Mouse (Mus musculus) CH12.LX (cell line): Measurements from ENCODE around the gene Ajm1. TPM values are rescaled to one million over a fixed set of nuclear protein-coding genes. Genes with fewer than 3 reads are reported as not detected.

Source experiments
- DNase-seq: peaks from one replicate; pipeline ENCODE4 v3.0.0-alpha.2; 2013; ENCODE audit errors: extremely low read depth
- H3K27ac ChIP-seq: 2 replicates; pipeline ENCODE4 v1.5.1; 2012; ENCODE audit warnings: low read depth, mild to moderate bottlenecking, control low read depth, moderate library complexity; ENCODE audit not compliant: insufficient read depth
- H3K27me3 ChIP-seq: replicated peaks from 2 replicates; pipeline ENCODE3; 2012; ENCODE audit warnings: inconsistent platforms
- H3K36me3 ChIP-seq, 2 experiments: replicated peaks in 1 of 2; 2 replicates each; pipeline versions ENCODE3 to v1.6.1; 2012; ENCODE audit warnings: inconsistent platforms in 1 of 2, low read length in 1 of 2, mild to moderate bottlenecking in 1 of 2, mixed read lengths in 1 of 2, moderate library complexity in 1 of 2; ENCODE audit not compliant: control insufficient read depth in 1 of 2, insufficient read depth in 1 of 2
- H3K4me1 ChIP-seq, 2 experiments: 2 replicates each; pipeline ENCODE4 v1.6.1; 2012; ENCODE audit warnings: inconsistent platforms in 1 of 2, moderate library complexity in 1 of 2; ENCODE audit not compliant: insufficient read depth in 2 of 2, control insufficient read depth in 1 of 2
- H3K4me2 ChIP-seq: 2 replicates; pipeline ENCODE4 v1.6.1; 2012; ENCODE audit warnings: low read depth, mild to moderate bottlenecking, control low read depth; ENCODE audit not compliant: poor library complexity, insufficient read depth, severe bottlenecking
- H3K4me3 ChIP-seq, 3 experiments: fragments of 150-350 bp in 1 of 3; sonication (generic) in 1 of 3; replicated peaks in 1 of 3; 2 replicates each; pipeline versions ENCODE3 to v1.5.1; 2011 to 2012; ENCODE audit warnings: low read depth in 2 of 3, low read length in 2 of 3, mild to moderate bottlenecking in 2 of 3, moderate library complexity in 2 of 3, control low read depth in 1 of 3, improper control_type of control experiment in 1 of 3, inconsistent platforms in 1 of 3, mixed read lengths in 1 of 3; ENCODE audit not compliant: poor library complexity in 1 of 3
- H3K79me2 ChIP-seq: replicated peaks from 2 replicates; pipeline ENCODE4 v1.6.1; 2012; ENCODE audit warnings: mild to moderate bottlenecking, moderate library complexity; ENCODE audit not compliant: control insufficient read depth, poor library complexity, insufficient read depth, severe bottlenecking; ENCODE audit errors: extremely low read depth
- H3K9ac ChIP-seq: 2 replicates; pipeline ENCODE4 v1.6.1; 2012; ENCODE audit warnings: low read depth, mild to moderate bottlenecking, control low read depth, moderate library complexity; ENCODE audit not compliant: insufficient read depth
- H3K9me3 ChIP-seq: replicated peaks from 2 replicates; pipeline ENCODE3; 2012; ENCODE audit warnings: low read length, inconsistent platforms, mixed read lengths
- BHLHE40 ChIP-seq: IDR thresholded peaks from 2 replicates; pipeline ENCODE4 v1.6.1; 2011; ENCODE audit warnings: mild to moderate bottlenecking, low read depth, low read length, improper control_type of control experiment
- CHD2 ChIP-seq: IDR thresholded peaks from 2 replicates; pipeline ENCODE4 v1.6.1; 2011; ENCODE audit warnings: low read length, improper control_type of control experiment
- CTCF ChIP-seq, 2 experiments: IDR thresholded peaks in 1 of 2; conservative IDR thresholded peaks in 1 of 2; 2 replicates each; pipeline ENCODE4 v1.5.1; 2011 to 2012; ENCODE audit warnings: low read depth in 2 of 2, low read length in 2 of 2, improper control_type of control experiment in 1 of 2, inconsistent platforms in 1 of 2, mild to moderate bottlenecking in 1 of 2, moderate library complexity in 1 of 2
- EP300 ChIP-seq: IDR thresholded peaks from 2 replicates; pipeline ENCODE4 v1.6.1; 2011; ENCODE audit warnings: low read length, improper control_type of control experiment
- GABPA ChIP-seq: IDR thresholded peaks from 2 replicates; pipeline ENCODE4 v1.6.1; 2012; ENCODE audit warnings: low read depth, low read length, improper control_type of control experiment, inconsistent platforms; ENCODE audit not compliant: insufficient replicate concordance
- IRF4 ChIP-seq: IDR thresholded peaks from 2 replicates; pipeline ENCODE4 v1.6.1; 2014; ENCODE audit warnings: low read depth, mild to moderate bottlenecking, inconsistent platforms, low read length, improper control_type of control experiment
- JUN ChIP-seq: IDR thresholded peaks from 2 replicates; pipeline ENCODE4 v1.6.1; 2011; ENCODE audit warnings: low read depth, mild to moderate bottlenecking, low read length, improper control_type of control experiment, moderate library complexity; ENCODE audit not compliant: insufficient read depth
- JUND ChIP-seq: conservative IDR thresholded peaks from 2 replicates; pipeline ENCODE4 v1.6.1; 2011; ENCODE audit warnings: low read depth, low read length, improper control_type of control experiment
- MAFK ChIP-seq: IDR thresholded peaks from 2 replicates; pipeline ENCODE4 v1.6.1; 2011; ENCODE audit warnings: low read length, improper control_type of control experiment; ENCODE audit not compliant: insufficient replicate concordance
- MAX ChIP-seq: IDR thresholded peaks from 2 replicates; pipeline ENCODE4 v1.6.1; 2011; ENCODE audit warnings: low read length, improper control_type of control experiment
- MXI1 ChIP-seq: IDR thresholded peaks from 2 replicates; pipeline ENCODE4 v1.6.1; 2011; ENCODE audit warnings: mild to moderate bottlenecking, low read depth, low read length, improper control_type of control experiment
- MYC ChIP-seq: IDR thresholded peaks from 2 replicates; pipeline ENCODE4 v1.6.1; 2011; ENCODE audit warnings: low read depth, mild to moderate bottlenecking, improper control_type of control experiment, low read length
- NRF1 ChIP-seq: IDR thresholded peaks from 2 replicates; pipeline ENCODE4 v1.6.1; 2014; ENCODE audit warnings: low read depth, mild to moderate bottlenecking, inconsistent platforms, low read length, improper control_type of control experiment, moderate library complexity
- PAX5 ChIP-seq: IDR thresholded peaks from 2 replicates; pipeline ENCODE4 v1.6.1; 2012; ENCODE audit warnings: low read length, inconsistent platforms, mixed read lengths
- POLR2AphosphoS2 ChIP-seq: IDR thresholded peaks from 2 replicates; pipeline ENCODE4 v1.6.1; 2011; ENCODE audit warnings: low read depth, low read length, improper control_type of control experiment
- RCOR1 ChIP-seq: conservative IDR thresholded peaks from 2 replicates; pipeline ENCODE4 v1.6.1; 2012; ENCODE audit warnings: low read depth, mild to moderate bottlenecking, inconsistent platforms, low read length, improper control_type of control experiment
- TBP ChIP-seq: conservative IDR thresholded peaks from 2 replicates; pipeline ENCODE4 v1.6.1; 2011; ENCODE audit warnings: low read depth, low read length, improper control_type of control experiment
- TCF12 ChIP-seq: IDR thresholded peaks from 2 replicates; pipeline ENCODE4 v1.6.1; 2014; ENCODE audit warnings: low read depth, mild to moderate bottlenecking, inconsistent platforms, low read length, improper control_type of control experiment
- UBTF ChIP-seq: IDR thresholded peaks from 2 replicates; pipeline ENCODE4 v1.6.1; 2012; ENCODE audit warnings: low read depth, mild to moderate bottlenecking, inconsistent platforms, low read length, improper control_type of control experiment, moderate library complexity
- USF1 ChIP-seq: IDR thresholded peaks from 2 replicates; pipeline ENCODE4 v1.6.1; 2014; ENCODE audit warnings: low read depth, mild to moderate bottlenecking, inconsistent platforms, low read length, improper control_type of control experiment
- ZC3H11A ChIP-seq: IDR thresholded peaks from 2 replicates; pipeline ENCODE4 v1.6.1; 2012; ENCODE audit warnings: low read depth, mild to moderate bottlenecking, inconsistent platforms, low read length, improper control_type of control experiment
- ZNF384 ChIP-seq: IDR thresholded peaks from 2 replicates; pipeline ENCODE4 v1.6.1; 2012; ENCODE audit warnings: low read depth, low read length, improper control_type of control experiment, inconsistent platforms
- dilution Hi-C: fragments of 300-500 bp; cut with MboI; formaldehyde crosslinking; loops from 2 replicates; pipeline ENCODE4 v1.14.3; 2020; ENCODE audit warnings: low sequenced_read_pairs; ENCODE audit not compliant: extremely low pct_unique_long_range_greater_than_20kb, extremely low pct_ligation_motif_present
- in situ Hi-C: fragments of 300-500 bp; cut with MboI; formaldehyde crosslinking; loops from 3 replicates; pipeline ENCODE4 v1.14.3; 2019; ENCODE audit warnings: low sequenced_read_pairs, low pct_ligation_motif_present, low pct_unique_long_range_greater_than_20kb, mixed read lengths
- polyA plus RNA-seq: library from polyadenylated mRNA; unstranded; fragments of >175 nt; gene quantifications from 2 replicates; pipeline ENCODE4 v1.2.1, GENCODE M21; 2012; ENCODE audit warnings: low read depth; ENCODE audit not compliant: insufficient read length
- total RNA-seq, 2 experiments: library from RNA; depleted of rRNA; stranded (reverse); fragments of 300-350 nt in 1 of 2; fragments of >200 nt in 1 of 2; gene quantifications; 2 replicates each; pipeline ENCODE4 v1.2.3; 2012 to 2014

The Ajm1 gene
- total and polyA plus RNA-seq, 3 experiments = 0.31 to 1.4 (median 1.4) TPM

DNA sequence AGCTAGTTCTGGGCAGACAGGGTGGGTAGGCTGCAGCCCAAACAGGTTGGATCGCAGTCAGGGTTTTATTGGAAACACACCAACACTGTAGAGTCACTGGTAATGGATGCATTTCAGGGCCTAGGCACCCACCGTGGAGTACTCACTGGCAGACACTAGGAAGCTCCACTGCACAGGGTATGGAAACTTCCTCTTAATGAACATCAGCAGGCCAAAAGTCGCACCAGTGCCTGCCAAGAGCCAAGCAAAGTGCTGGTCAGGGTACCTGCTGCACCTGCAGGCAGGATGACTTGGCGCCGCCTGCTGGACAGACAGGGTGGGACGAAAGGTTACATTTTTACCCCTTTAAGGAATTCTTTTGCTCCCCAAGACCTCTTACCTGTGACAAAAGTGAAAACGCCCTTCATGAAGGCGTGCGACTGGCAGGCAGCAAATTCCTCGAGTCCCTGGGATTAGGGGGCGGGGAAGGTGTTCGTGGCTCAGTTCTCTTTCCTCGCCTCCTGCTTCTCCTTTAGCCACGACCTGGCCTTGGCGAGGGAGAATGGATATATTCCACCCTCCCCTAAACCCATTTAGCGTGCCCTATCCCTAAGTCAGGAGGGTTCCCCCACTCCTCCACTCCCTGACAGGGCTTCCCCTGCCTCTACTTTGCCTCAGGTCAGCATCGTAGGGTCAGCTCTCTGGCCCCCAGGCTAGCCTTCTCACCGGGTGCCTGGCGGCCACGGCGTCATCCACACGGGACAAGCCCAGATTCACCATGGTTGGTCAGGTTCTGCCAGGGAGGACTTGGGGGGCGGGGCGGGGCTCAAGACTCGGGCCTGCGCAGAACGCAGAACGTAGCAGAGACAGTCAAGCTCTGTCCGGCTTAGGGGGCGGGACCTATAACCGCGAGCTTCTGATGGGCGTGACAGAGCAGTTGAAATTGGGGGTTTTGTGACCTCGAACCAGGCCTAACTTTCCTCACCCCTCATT is 40.0 kb upstream of the Ajm1 start, which contains the start of gene Tmem141 (continued):
- TF ChIP-seq ZC3H11A (no peak), TCF12 (peak; percentile 35; the same call in 1 of the 2 replicates), JUN (no peak), MAFK (no peak), CHD2 (no peak), IRF4 (peak; percentile 27; the same call in 1 of the 2 replicates), MAX (no peak), MYC (no peak), MXI1 (no peak), CTCF (conservative IDR thresholded peaks at IDR 0.05 in 1 of 2, IDR thresholded peaks at IDR 0.05 in 1 of 2; ENCODE audit: low read depth in 2 of 2, low read length in 2 of 2) (peak; percentile 69 to 74), TBP (no peak), RCOR1 (no peak), ZNF384 (no peak), NRF1 (peak; percentile 87), UBTF (no peak)

DNA sequence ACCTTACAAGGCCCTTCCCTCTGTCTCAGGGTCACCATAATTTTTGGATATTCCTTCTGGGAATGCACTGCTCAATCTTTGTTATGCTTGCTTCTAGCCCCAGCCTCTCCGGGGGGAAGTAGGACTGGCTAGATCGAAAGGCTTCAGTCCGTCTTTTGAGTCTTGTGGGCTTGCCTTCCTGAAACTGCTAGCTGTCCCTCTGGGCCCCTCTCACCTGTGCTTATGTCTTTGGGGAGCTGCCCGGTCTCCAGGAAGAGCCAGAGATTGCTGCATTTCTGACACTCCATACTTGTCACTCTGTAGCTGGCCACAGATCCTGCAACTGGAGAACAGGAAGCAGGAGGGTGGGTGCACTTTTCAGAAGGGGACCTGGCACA is 39.3 kb upstream of the Ajm1 start:
- no peak overlapping the region for H3K4me2 ChIP-seq
- H3K36me3 ChIP-seq = peaks cover 0 to 3% of the 10 kb centered on the region in 2 experiments
- H3K4me3 ChIP-seq = no peak overlapping the region
- in situ Hi-C loops = no loop called here
- H3K9ac ChIP-seq = no peak overlapping the region
- no peaks in the 10 kb centered on the region for H3K9me3 ChIP-seq
- no peak overlapping the region for H3K27ac ChIP-seq
- TF ChIP-seq EP300 (no peak), CHD2 (no peak), MXI1 (no peak), JUND (no peak), NRF1 (no peak), USF1 (no peak), PAX5 (no peak), GABPA (no peak), POLR2AphosphoS2 (no peak), BHLHE40 (no peak)
- peaks cover 35% of the 10 kb centered on the region for H3K27me3 ChIP-seq
- H3K79me2 ChIP-seq = no peaks in the 10 kb centered on the region
- no peak for DNase-seq
- peaks cover 0 to 10% of the 10 kb centered on the region in 2 experiments; a peak in 2 of 4 replicates for H3K4me1 ChIP-seq
- dilution Hi-C loops = no loop called here
